Mouse (Mus musculus): Measurements from ENCODE around the gene Pdgfb. TPM values are rescaled to one million over a fixed set of nuclear protein-coding genes. Genes with fewer than 3 reads are reported as not detected.

Gene Pdgfb
- polyA plus RNA-seq, 1 experiment from 2014 or later: 7.2 TPM

DNA sequence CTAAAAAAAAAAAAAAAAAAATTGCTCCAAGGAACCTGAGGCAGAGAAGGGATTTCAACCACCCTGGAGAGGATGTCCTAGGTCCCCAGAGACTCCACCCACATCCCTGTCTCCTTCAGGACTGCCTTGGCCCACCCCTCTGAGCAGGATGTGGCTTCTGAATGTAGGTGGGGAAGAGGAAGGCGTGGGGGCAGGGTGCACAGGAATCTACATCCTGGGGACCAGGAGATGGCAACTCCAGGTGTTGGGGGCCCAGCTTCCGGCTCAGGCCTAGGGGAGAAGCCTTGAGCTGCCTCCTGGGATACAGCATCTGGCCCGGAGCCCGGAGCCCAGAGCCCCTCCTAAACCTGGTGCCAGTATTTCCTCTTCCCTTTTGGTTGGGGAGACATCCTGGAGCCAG, 35.3 kb upstream of the Pdgfb start:
- H3K27ac ChIP-seq: no peak overlapping the region
- 0 out of 2 replicates have a peak, but pooled peaks cover 4% of the 10 kb centered on the region for H3K9me3 ChIP-seq
- no peak for ATAC-seq
- H3K9ac ChIP-seq: no peak overlapping the region
- H3K4me3 ChIP-seq (replicated peaks): no peak overlapping the region
- H3K4me1 ChIP-seq (replicated peaks): peaks cover 10% of the 10 kb centered on the region; the same call in 1 of the 2 replicates
- no peak overlapping the region for H3K4me2 ChIP-seq (replicated peaks)
- 69% methylated on average over 4 of the region's 4 CpGs for WGBS
- H3K36me3 ChIP-seq: no peaks in the 10 kb centered on the region
- no peaks in the 10 kb centered on the region for H3K27me3 ChIP-seq (replicated peaks)

DNA sequence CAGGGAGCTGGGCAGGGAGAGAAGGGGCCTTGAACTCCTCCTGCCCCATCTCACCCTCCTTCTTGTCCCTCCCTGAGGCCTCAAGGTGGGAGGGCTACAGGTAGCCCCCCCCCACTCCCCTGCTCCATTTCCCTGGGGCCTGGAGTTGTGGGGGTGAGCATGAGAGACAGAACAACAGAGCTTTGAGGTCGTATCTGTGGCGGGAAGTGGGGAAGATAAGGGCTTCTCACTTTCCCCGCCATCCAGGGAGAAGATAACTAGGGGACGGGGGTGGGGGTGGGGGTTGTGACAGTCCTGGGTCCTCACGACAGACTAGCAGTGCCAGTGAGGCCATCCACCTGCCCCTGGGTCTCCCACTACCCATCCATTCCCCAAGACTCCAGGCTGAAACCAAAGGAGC, 33.2 kb upstream of the Pdgfb start:
- no peak overlapping the region for H3K4me2 ChIP-seq (replicated peaks)
- H3K36me3 ChIP-seq: no peaks in the 10 kb centered on the region
- H3K9ac ChIP-seq: no peak overlapping the region
- 10% methylated on average over 5 of the region's 5 CpGs for WGBS
- H3K4me3 ChIP-seq (replicated peaks): no peak overlapping the region
- ATAC-seq: no peak
- no peak overlapping the region for H3K27ac ChIP-seq
- H3K4me1 ChIP-seq (replicated peaks): peaks cover 6% of the 10 kb centered on the region; the same call in 1 of the 2 replicates
- no peaks in the 10 kb centered on the region for H3K27me3 ChIP-seq (replicated peaks)
- 0 out of 2 replicates have a peak, but pooled peaks cover 4% of the 10 kb centered on the region for H3K9me3 ChIP-seq

DNA sequence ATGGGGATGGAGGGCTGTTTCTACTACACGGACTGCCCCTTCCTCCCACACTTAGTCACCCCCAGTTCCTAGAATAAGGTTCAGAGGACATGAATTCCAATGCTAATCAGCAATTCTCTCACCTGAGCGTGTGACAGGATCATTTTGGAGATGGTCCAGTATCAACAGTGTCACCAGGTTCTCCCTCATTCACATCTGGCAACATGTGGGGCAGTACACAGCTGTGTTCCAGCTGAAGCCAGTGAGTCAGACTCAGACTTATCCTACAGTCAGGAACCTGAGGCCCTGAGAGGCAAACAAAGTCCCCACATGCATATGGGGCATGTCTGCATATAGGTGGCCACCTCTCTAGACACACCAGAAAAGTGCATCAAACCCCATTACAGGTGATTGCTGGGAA, 32.5 kb upstream of the Pdgfb start:
- no peak overlapping the region for H3K9ac ChIP-seq
- H3K4me1 ChIP-seq (replicated peaks): peaks cover 6% of the 10 kb centered on the region; the same call in 1 of the 2 replicates
- 75% methylated on average over 2 of the region's 2 CpGs for WGBS
- ATAC-seq: no peak
- H3K4me2 ChIP-seq (replicated peaks): no peak overlapping the region
- H3K36me3 ChIP-seq: no peaks in the 10 kb centered on the region
- 0 out of 2 replicates have a peak, but pooled peaks cover 4% of the 10 kb centered on the region for H3K9me3 ChIP-seq
- H3K27ac ChIP-seq: no peak overlapping the region
- no peaks in the 10 kb centered on the region for H3K27me3 ChIP-seq (replicated peaks)
- no peak overlapping the region for H3K4me3 ChIP-seq (replicated peaks)

DNA sequence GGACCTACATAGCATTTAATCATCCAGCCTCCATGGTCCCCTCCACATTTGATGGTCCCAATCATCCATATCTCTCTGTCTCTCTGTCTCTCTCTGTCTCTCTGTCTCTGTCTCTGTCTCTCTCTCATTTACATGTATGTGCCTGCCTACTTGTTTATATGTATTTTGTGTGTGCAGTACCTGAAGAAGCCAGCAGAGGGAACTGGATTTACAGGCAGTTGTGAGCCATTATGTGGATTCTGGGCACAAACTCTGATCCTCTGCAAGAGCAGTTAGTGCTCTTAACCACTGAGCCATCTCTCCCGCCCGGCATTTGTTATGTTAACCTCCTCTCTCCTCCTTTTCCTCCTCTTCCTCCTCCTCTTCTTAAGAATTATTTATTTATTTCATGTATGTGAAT, 31.0 kb upstream of the Pdgfb start:
- no peak overlapping the region for H3K4me3 ChIP-seq (replicated peaks)
- H3K27me3 ChIP-seq (replicated peaks): no peaks in the 10 kb centered on the region
- H3K27ac ChIP-seq: no peak overlapping the region
- H3K9me3 ChIP-seq: 0 out of 2 replicates have a peak, but pooled peaks cover 4% of the 10 kb centered on the region
- no peak overlapping the region for H3K9ac ChIP-seq
- no peaks in the 10 kb centered on the region; the same call in 1 of the 2 replicates for H3K4me1 ChIP-seq (replicated peaks)
- no peak overlapping the region for H3K4me2 ChIP-seq (replicated peaks)
- WGBS: 93% methylated on average over 2 of the region's 2 CpGs
- ATAC-seq: no peak
- no peaks in the 10 kb centered on the region for H3K36me3 ChIP-seq

DNA sequence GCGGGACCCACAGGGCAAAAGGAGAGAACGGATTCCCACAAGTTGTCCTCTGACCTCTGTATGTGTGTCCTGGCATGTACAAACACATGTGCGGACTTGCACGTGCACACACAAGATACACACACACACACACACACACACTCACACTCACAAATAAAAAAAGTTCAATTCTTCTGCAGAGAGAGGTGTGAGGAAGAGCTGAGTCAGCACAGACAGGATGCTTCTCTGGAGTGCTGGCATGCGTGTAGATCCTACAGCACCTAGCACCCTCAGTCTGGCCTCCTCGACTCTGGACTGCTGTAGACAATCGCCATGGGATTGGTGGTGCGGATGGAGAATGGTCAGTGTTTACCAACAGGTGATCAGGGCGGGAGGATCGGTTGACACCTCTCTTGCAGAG, 29.5 kb upstream of the Pdgfb start:
- Histone ChIP-seq H3K27ac (no peak overlapping the region), H3K4me3 (replicated peaks) (no peak overlapping the region), H3K9ac (no peak overlapping the region), H3K27me3 (replicated peaks) (no peaks in the 10 kb centered on the region), H3K4me2 (replicated peaks) (no peak overlapping the region), H3K36me3 (no peaks in the 10 kb centered on the region), H3K9me3 (0 out of 2 replicates have a peak, but pooled peaks cover 4% of the 10 kb centered on the region), H3K4me1 (replicated peaks) (no peaks in the 10 kb centered on the region; the same call in 1 of the 2 replicates)
- no peak for ATAC-seq
- WGBS: 89% methylated on average over 10 of the region's 10 CpGs

DNA sequence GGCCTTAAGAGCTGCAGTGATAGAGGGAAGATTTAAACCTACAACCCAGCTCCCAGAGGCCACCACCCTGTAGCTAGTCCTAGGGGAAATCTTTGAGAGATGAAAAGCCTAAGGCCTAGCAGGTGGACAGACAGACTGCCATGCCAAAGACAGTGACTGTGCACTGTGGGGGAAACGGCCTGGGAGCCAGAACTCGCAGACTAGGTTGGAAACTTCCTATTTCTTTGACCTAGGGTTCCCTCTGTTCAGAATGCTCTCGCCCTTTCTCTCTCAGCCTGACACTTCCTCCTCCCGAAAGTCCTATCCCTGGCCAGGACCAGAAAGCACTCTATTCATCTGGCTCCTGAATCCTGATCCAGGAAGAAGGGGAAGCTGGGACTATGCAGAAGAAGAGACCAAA, 27.4 kb upstream of the Pdgfb start:
- Histone ChIP-seq H3K4me2 (replicated peaks) (no peak overlapping the region), H3K4me1 (replicated peaks) (no peaks in the 10 kb centered on the region), H3K4me3 (replicated peaks) (no peak overlapping the region), H3K9me3 (0 out of 2 replicates have a peak, but pooled peaks cover 4% of the 10 kb centered on the region), H3K9ac (no peak overlapping the region), H3K27ac (no peak overlapping the region), H3K36me3 (no peaks in the 10 kb centered on the region), H3K27me3 (replicated peaks) (no peaks in the 10 kb centered on the region)
- no peak for ATAC-seq
- 73% methylated on average over 4 of the region's 4 CpGs for WGBS

DNA sequence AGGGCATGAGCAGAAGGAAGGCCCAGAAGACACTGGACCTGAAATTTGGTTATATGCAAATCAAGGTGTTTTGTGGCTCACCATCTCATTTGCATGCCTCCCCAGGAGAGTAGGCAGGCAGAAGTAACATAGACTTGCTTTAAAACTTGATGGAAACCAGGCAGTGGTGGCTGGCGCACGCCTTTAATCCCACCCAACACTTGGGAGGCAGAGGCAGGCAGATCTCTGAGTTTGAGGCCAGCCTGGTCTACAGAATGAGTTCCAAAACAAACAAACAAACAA, 23.3 kb upstream of the Pdgfb start:
- WGBS: 97% methylated on average over 2 of the region's 2 CpGs
- no peak overlapping the region for H3K27ac ChIP-seq
- no peaks in the 10 kb centered on the region for H3K4me1 ChIP-seq (replicated peaks)
- H3K9ac ChIP-seq: no peak overlapping the region
- ATAC-seq: no peak
- no peaks in the 10 kb centered on the region for H3K36me3 ChIP-seq
- H3K4me3 ChIP-seq (replicated peaks): no peak overlapping the region
- no peaks in the 10 kb centered on the region for H3K9me3 ChIP-seq
- no peak overlapping the region for H3K4me2 ChIP-seq (replicated peaks)
- H3K27me3 ChIP-seq (replicated peaks): no peaks in the 10 kb centered on the region

DNA sequence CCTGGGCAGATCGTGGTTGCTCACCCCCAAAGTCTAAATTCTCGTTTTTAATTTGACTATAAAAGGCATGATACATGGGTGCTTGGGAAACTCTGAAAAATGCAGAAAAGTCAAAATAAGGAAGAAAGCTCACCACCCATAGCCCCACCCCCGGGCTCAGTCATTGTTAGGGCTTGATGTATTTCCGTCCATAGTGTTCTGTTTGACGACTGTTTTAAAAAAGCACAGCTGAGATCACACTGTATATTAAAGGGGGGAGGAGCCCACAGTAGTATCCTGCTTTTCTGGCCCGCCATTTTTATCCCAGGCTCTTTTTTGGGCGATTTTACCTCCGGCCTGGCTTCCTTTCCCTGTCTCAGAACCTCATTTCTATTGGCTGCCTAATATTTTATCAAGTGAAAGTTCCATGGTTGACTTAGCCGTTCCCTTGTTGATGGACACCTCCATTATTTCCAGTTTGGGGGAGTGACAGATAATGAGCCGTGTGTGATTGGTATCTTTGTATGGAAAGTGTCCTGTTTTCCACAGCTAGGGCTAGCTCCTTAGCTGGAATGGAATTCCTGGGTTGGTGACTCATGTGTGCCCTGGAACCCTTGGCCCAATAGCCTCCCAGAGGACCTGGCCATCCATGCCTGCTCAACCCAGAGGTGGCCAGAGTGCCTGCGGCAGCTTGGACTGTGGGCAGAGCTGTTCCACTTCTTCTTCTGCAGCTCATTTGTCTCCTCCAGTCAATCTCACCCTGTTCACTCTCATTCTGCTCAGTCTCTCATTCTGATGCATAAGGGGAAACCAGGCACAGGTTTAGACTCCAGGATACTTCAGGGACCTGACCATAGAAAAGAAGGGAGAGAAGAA, 22.7 kb upstream of the Pdgfb start:
- ATAC-seq: no peak
- H3K4me2 ChIP-seq (replicated peaks): no peak overlapping the region
- H3K4me3 ChIP-seq (replicated peaks): no peak overlapping the region
- H3K4me1 ChIP-seq (replicated peaks): no peaks in the 10 kb centered on the region
- H3K36me3 ChIP-seq: no peaks in the 10 kb centered on the region
- H3K27ac ChIP-seq: no peak overlapping the region
- no peaks in the 10 kb centered on the region for H3K9me3 ChIP-seq
- H3K9ac ChIP-seq: no peak overlapping the region
- no peaks in the 10 kb centered on the region for H3K27me3 ChIP-seq (replicated peaks)
- WGBS: 76% methylated on average over 11 of the region's 11 CpGs

DNA sequence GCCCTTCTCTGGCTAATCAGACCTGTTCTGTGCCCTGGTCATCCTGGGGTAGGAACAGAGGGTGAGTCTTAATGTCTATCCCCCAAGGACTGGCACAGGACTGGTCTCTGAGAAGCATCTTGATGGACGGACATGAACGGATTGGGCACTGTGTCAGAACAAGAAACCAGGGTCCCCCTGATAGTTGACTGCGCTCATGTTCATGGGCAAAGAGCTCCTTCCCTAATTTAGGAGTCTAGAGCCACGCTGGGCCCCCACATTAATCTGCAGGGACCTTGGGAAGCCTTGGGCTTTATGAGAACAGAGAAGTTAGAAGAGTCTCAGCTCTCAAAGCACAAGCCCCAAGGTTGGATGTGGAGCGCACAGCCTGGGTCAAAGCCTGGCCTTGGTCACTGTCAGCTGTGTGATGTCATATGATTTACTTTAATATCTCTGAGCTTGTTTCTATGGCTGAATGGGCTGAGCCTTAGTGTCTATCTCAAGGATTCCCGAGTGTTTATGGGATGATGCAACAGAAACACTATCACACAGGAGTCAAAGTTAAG, 20.6 kb upstream of the Pdgfb start:
- no peak overlapping the region for H3K4me2 ChIP-seq (replicated peaks)
- H3K9me3 ChIP-seq: no peaks in the 10 kb centered on the region
- H3K4me1 ChIP-seq (replicated peaks): no peaks in the 10 kb centered on the region
- no peak overlapping the region for H3K9ac ChIP-seq
- no peaks in the 10 kb centered on the region for H3K27me3 ChIP-seq (replicated peaks)
- 84% methylated on average over 6 of the region's 6 CpGs for WGBS
- H3K27ac ChIP-seq: no peak overlapping the region
- H3K4me3 ChIP-seq (replicated peaks): no peak overlapping the region
- no peak for ATAC-seq
- no peaks in the 10 kb centered on the region for H3K36me3 ChIP-seq

DNA sequence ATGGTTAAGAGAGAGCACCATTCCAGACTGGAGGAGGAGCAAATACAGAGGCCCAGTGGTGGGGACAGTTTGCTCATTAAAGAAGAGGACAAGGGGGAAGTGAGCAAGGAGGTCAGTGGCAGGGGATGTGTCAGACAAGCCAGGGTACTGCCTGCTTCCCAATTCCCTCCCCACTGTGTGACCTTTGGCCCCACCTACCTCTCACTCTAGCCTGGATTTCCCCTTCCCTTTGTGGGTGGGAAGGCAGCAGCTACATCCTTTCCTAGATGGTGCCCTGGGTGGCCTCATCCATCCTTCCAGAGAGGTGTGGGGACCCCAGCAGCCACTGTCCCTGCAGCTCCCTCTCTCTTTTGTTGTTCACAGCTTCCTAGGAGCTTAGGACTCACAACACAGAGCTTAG, 20.1 kb upstream of the Pdgfb start:
- no peaks in the 10 kb centered on the region for H3K36me3 ChIP-seq
- no peak overlapping the region for H3K9ac ChIP-seq
- H3K4me1 ChIP-seq (replicated peaks): no peaks in the 10 kb centered on the region
- no peaks in the 10 kb centered on the region for H3K27me3 ChIP-seq (replicated peaks)
- no peak overlapping the region for H3K27ac ChIP-seq
- no peak for ATAC-seq
- H3K4me3 ChIP-seq (replicated peaks): no peak overlapping the region
- H3K9me3 ChIP-seq: no peaks in the 10 kb centered on the region
- no peak overlapping the region for H3K4me2 ChIP-seq (replicated peaks)

DNA sequence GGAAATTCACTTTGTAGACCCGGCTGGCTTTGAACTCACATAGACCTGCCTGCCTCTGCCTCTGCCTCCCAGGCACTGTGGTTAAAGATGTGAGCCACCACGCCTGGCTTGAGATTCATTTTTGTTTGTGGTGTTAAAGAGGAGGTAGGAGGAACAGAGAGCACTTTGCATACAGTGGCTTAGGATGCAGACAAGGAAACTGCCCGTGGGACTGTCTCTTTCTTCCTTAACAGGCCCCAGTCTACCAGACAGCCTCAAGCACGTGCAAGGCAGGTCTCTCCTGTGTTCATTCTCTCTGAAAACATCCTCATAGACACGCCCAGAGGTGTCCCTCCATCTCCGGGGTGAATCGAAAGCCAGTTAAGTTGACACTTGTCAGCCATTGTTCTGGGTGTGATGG, 19.6 kb upstream of the Pdgfb start:
- H3K27ac ChIP-seq: no peak overlapping the region
- no peak overlapping the region for H3K9ac ChIP-seq
- H3K4me1 ChIP-seq (replicated peaks): no peaks in the 10 kb centered on the region
- ATAC-seq: no peak
- WGBS: 65% methylated on average over 7 of the region's 7 CpGs
- no peaks in the 10 kb centered on the region for H3K36me3 ChIP-seq
- H3K9me3 ChIP-seq: no peaks in the 10 kb centered on the region
- H3K4me2 ChIP-seq (replicated peaks): no peak overlapping the region
- H3K4me3 ChIP-seq (replicated peaks): no peak overlapping the region
- no peaks in the 10 kb centered on the region for H3K27me3 ChIP-seq (replicated peaks)

DNA sequence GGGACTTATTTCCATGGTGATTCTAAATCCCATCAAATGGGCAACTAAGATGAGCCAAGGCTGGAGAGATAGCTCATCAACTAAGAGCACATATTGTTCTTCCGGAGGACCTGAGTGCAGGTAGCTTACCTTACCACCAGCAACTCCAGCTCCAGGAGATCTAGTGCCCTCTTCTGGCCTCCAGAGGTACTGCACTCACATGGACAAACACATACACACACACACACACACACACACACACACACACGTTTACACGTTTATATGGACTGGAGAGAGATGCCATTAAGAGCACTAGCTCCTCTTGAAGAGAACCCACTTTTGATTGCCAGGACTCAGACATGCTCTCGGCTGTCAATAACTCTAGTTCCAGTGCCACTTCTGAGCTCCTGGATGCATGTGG, 16.4 kb upstream of the Pdgfb start:
- 90% methylated on average over 4 of the region's 4 CpGs for WGBS
- no peak overlapping the region for H3K4me2 ChIP-seq (replicated peaks)
- no peaks in the 10 kb centered on the region for H3K9me3 ChIP-seq
- H3K4me1 ChIP-seq (replicated peaks): no peaks in the 10 kb centered on the region
- H3K27ac ChIP-seq: no peak overlapping the region
- no peaks in the 10 kb centered on the region for H3K27me3 ChIP-seq (replicated peaks)
- H3K4me3 ChIP-seq (replicated peaks): no peak overlapping the region
- no peak for ATAC-seq
- no peaks in the 10 kb centered on the region for H3K36me3 ChIP-seq
- no peak overlapping the region for H3K9ac ChIP-seq

DNA sequence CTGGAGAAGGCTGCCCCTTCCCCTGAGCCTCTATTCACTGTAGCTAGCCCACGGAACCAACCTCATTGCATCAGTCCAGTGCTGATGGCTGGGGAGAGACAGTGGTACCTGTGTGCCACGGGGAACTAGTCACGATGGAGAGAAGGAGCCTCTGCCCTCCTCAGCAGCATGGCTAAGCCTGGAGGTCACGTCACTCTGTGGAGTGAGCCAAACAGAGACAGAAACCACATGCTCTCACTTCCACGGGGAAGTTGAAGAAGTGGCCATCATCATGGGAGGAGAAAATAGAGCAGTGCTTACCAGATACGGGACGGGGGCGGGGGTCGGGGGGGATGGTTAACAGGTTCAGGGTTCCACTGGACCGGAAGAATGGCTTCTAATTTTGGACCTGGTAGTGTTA, 15.6 kb upstream of the Pdgfb start:
- Histone ChIP-seq H3K9me3 (no peaks in the 10 kb centered on the region), H3K4me1 (replicated peaks) (peaks cover 3% of the 10 kb centered on the region), H3K4me2 (replicated peaks) (no peak overlapping the region), H3K36me3 (no peaks in the 10 kb centered on the region), H3K27ac (no peak overlapping the region), H3K4me3 (replicated peaks) (no peak overlapping the region), H3K27me3 (replicated peaks) (no peaks in the 10 kb centered on the region), H3K9ac (no peak overlapping the region)
- WGBS: 84% methylated on average over 10 of the region's 10 CpGs
- ATAC-seq: no peak

Data from intestine, embryonic 15.5 days (tissue).